ENCODE assay signal across 15 mouse cellular contexts in genomic region chr2:80851056-80851455, GRCm38 (mm10).
DNase-seq lines count a peak whose midpoint lies in the region; ATAC-seq and TF ChIP-seq lines count a peak whose summit lies in the region.
"Had no signal": no experiment of that assay in that cellular context is flagged by ENCODE, and none has a peak within 500 bp of the region (broad histone marks: within the 10 kb centered on the region; RNA-seq: fewer than 3 reads in every experiment).

No protein-coding gene starts in this region.

- no peak overlapping the region for H3K27ac ChIP-seq in embryonic facial prominence, embryonic 14.5 days (replicated peaks; ENCODE audit: low read depth, low read length)
- H3K27ac ChIP-seq in limb, embryonic 14.5 days (replicated peaks; ENCODE audit: low read depth, low read length): no peak overlapping the region
- H3K27ac ChIP-seq: embryonic facial prominence, embryonic 13.5 days; gastrocnemius, adult 2 months; liver, embryonic 14.5 days; neural tube, embryonic 13.5 days had no signal

- no peaks in the 10 kb centered on the region for H3K4me1 ChIP-seq in embryonic facial prominence, embryonic 14.5 days (ENCODE audit: control insufficient read depth, insufficient read depth, low read length)
- no peaks in the 10 kb centered on the region for H3K4me1 ChIP-seq in limb, embryonic 14.5 days (ENCODE audit: control insufficient read depth, insufficient read depth, low read length)
- H3K4me1 ChIP-seq: embryonic facial prominence, embryonic 13.5 days had no signal

- no peak for TF ChIP-seq POLR2A in limb, embryonic 14.5 days (IDR thresholded peaks at IDR 0.05; ENCODE audit: borderline replicate concordance, extremely low read depth, insufficient read depth, insufficient read length)

- H3K4me3 ChIP-seq in embryonic facial prominence, embryonic 14.5 days (ENCODE audit: low read depth, low read length): no peak overlapping the region
- H3K4me3 ChIP-seq in limb, embryonic 14.5 days (replicated peaks; ENCODE audit: low read length): no peak overlapping the region
- H3K4me3 ChIP-seq: embryonic facial prominence, embryonic 13.5 days; gastrocnemius, adult 2 months; heart, embryonic 12.5 days; neural tube, embryonic 13.5 days had no signal

- WGBS in embryonic facial prominence, embryonic 14.5 days: 28% methylated on average over 1 of the region's 1 CpGs
- WGBS in limb, embryonic 14.5 days: 23% methylated on average over 1 of the region's 1 CpGs

- H3K36me3 ChIP-seq in embryonic facial prominence, embryonic 14.5 days (ENCODE audit: control insufficient read depth, insufficient read depth, low read length): no peaks in the 10 kb centered on the region
- no peaks in the 10 kb centered on the region for H3K36me3 ChIP-seq in limb, embryonic 14.5 days (ENCODE audit: control insufficient read depth, insufficient read depth, low read length)
- H3K36me3 ChIP-seq: embryonic facial prominence, embryonic 13.5 days; heart, embryonic 12.5 days; neural tube, embryonic 13.5 days had no signal

- no peak overlapping the region for H3K9ac ChIP-seq in embryonic facial prominence, embryonic 14.5 days (ENCODE audit: low read depth, low read length)
- H3K9ac ChIP-seq in limb, embryonic 14.5 days (ENCODE audit: low read depth, low read length, severe bottlenecking): no peak overlapping the region
- H3K9ac ChIP-seq: embryonic facial prominence, embryonic 13.5 days; heart, embryonic 12.5 days; liver, embryonic 14.5 days; neural tube, embryonic 13.5 days had no signal

- no peak; the same call in 1 of the 2 replicates for ATAC-seq in embryonic facial prominence, embryonic 14.5 days (ENCODE audit: low read depth)
- ATAC-seq in limb, embryonic 14.5 days (ENCODE audit: low FRiP score, low read depth): peak; percentile 41; the same call in 1 of the 2 replicates
- ATAC-seq in megakaryocyte-erythroid progenitor cell, adult 5-6 weeks (replicated peaks; ENCODE audit: low FRiP score, low TSS enrichment, poor library complexity, severe bottlenecking): no peak
- ATAC-seq: inflammation-experienced regulatory T-cells, adult 6 months had no signal

- no peak overlapping the region for H3K4me2 ChIP-seq in embryonic facial prominence, embryonic 14.5 days (ENCODE audit: low read depth, low read length)
- no peak overlapping the region for H3K4me2 ChIP-seq in limb, embryonic 14.5 days (replicated peaks; ENCODE audit: low read depth, low read length, severe bottlenecking)
- H3K4me2 ChIP-seq: embryonic facial prominence, embryonic 13.5 days; heart, embryonic 12.5 days; neural tube, embryonic 13.5 days had no signal

- DNase-seq in layer of hippocampus, adult 8-10 months (ENCODE audit: low spot score in 2 of 2): peak; percentile 10 to 35
- no peak for DNase-seq in layer of hippocampus, postnatal 10 days (ENCODE audit: low spot score in 2 of 2)
- DNase-seq in Muller cell, postnatal 12 days (ENCODE audit: inconsistent ontology term): peak; percentile 54
- peak; percentile 40 for DNase-seq in embryonic facial prominence, embryonic 14.5 days (ENCODE audit: low spot score)
- peak; percentile 38 for DNase-seq in limb, embryonic 14.5 days (ENCODE audit: low spot score)
- no peak for DNase-seq in urinary bladder, postnatal 4 days (ENCODE audit: low spot score in 2 of 2)
- DNase-seq: cerebellum, adult 2 months; gastrocnemius, adult 2 months; thymus, postnatal 14 days had no signal

- H3K27me3 ChIP-seq in embryonic facial prominence, embryonic 14.5 days (replicated peaks; ENCODE audit: control insufficient read depth, insufficient read depth, low read length): no peaks in the 10 kb centered on the region
- no peaks in the 10 kb centered on the region for H3K27me3 ChIP-seq in limb, embryonic 14.5 days (ENCODE audit: control insufficient read depth, insufficient read depth, low read length)
- H3K27me3 ChIP-seq: embryonic facial prominence, embryonic 13.5 days; heart, embryonic 12.5 days; neural tube, embryonic 13.5 days had no signal

- H3K9me3 ChIP-seq in embryonic facial prominence, embryonic 14.5 days (ENCODE audit: control insufficient read depth, low read length): no peaks in the 10 kb centered on the region
- H3K9me3 ChIP-seq in limb, embryonic 14.5 days (ENCODE audit: control insufficient read depth, low read length): no peaks in the 10 kb centered on the region
- H3K9me3 ChIP-seq: embryonic facial prominence, embryonic 13.5 days; heart, embryonic 12.5 days; neural tube, embryonic 13.5 days had no signal

Comparison
In these comparisons a context has a peak if more than half of its experiments do, and no peak if none do; other contexts are left out.
1. DNase-seq: peak in layer of hippocampus, adult 8-10 months (2 of 2), Muller cell, postnatal 12 days (single experiment), embryonic facial prominence, embryonic 14.5 days (single experiment) and limb, embryonic 14.5 days (single experiment); none in layer of hippocampus, postnatal 10 days (0 of 2) and urinary bladder, postnatal 4 days (0 of 2).